Mouse (Mus musculus): ENCODE data around the gene Abcg1.

Abcg1 gene

GRCm38 (mm10) chr17:31129452-31129851 lies 72.0 kb downstream of the Abcg1 start, which contains the start of gene Tff3:
Gene Tff3 (minus strand): TSS chr17:31129646.
- no peak for DNase-seq (ENCODE audit: low read depth)

- DNase-seq (ENCODE audit: low read depth), result no peak
Measured at GRCm38 (mm10) chr17:31131269-31131821, 73.9 kb downstream of the Abcg1 start.

- no peak for DNase-seq (ENCODE audit: low read depth)
Measured at GRCm38 (mm10) chr17:31133776-31134175, 76.3 kb downstream of the Abcg1 start.

- DNase-seq (ENCODE audit: low read depth), result no peak
Measured at GRCm38 (mm10) chr17:31134913-31135312, 77.4 kb downstream of the Abcg1 start.

GRCm38 (mm10) chr17:31136291-31136690 lies 78.8 kb downstream of the Abcg1 start:
- DNase-seq (ENCODE audit: low read depth), result no peak

GRCm38 (mm10) chr17:31136821-31137220 lies 79.3 kb downstream of the Abcg1 start:
- DNase-seq (ENCODE audit: low read depth), result no peak

- DNase-seq (ENCODE audit: low read depth), result peak; percentile 5
Measured at GRCm38 (mm10) chr17:31138398-31138797, 80.9 kb downstream of the Abcg1 start.

- DNase-seq (ENCODE audit: low read depth), result no peak
Measured at GRCm38 (mm10) chr17:31142116-31142515, 84.6 kb downstream of the Abcg1 start.

GRCm38 (mm10) chr17:31144040-31145037 lies 86.9 kb downstream of the Abcg1 start, which contains the start of gene Tff2:
Gene Tff2 (minus strand): TSS chr17:31144282.
- DNase-seq (ENCODE audit: low read depth), result no peak

GRCm38 (mm10) chr17:31145998-31146397 lies 88.5 kb downstream of the Abcg1 start:
- DNase-seq (ENCODE audit: low read depth), result no peak

- DNase-seq (ENCODE audit: low read depth), result no peak
Measured at GRCm38 (mm10) chr17:31152512-31152911, 95.0 kb downstream of the Abcg1 start.

GRCm38 (mm10) chr17:31152966-31153499 lies 95.6 kb downstream of the Abcg1 start:
- DNase-seq (ENCODE audit: low read depth), result no peak

GRCm38 (mm10) chr17:31153785-31154184 lies 96.3 kb downstream of the Abcg1 start:
- DNase-seq (ENCODE audit: low read depth), result no peak

- no peak for DNase-seq (ENCODE audit: low read depth)
Measured at GRCm38 (mm10) chr17:31157921-31158320, 100.4 kb downstream of the Abcg1 start.

GRCm38 (mm10) chr17:31160291-31160690 lies 102.8 kb downstream of the Abcg1 start:
- no peak for DNase-seq (ENCODE audit: low read depth)

- DNase-seq (ENCODE audit: low read depth), result no peak
Measured at GRCm38 (mm10) chr17:31162607-31163006, 105.1 kb downstream of the Abcg1 start.

- no peak for DNase-seq (ENCODE audit: low read depth)
Measured at GRCm38 (mm10) chr17:31163821-31164220, 106.3 kb downstream of the Abcg1 start.

GRCm38 (mm10) chr17:31165127-31165526 lies 107.7 kb downstream of the Abcg1 start, which contains the start of gene Tff1:
Gene Tff1 (minus strand): TSS chr17:31165277.
- DNase-seq (ENCODE audit: low read depth), result no peak
